Mouse (Mus musculus): ENCODE results near the gene Arhgap10.
A peak's percentile ranks its signal among the peaks of the same experiment; 100 is the strongest.

Arhgap10 gene

DNA sequence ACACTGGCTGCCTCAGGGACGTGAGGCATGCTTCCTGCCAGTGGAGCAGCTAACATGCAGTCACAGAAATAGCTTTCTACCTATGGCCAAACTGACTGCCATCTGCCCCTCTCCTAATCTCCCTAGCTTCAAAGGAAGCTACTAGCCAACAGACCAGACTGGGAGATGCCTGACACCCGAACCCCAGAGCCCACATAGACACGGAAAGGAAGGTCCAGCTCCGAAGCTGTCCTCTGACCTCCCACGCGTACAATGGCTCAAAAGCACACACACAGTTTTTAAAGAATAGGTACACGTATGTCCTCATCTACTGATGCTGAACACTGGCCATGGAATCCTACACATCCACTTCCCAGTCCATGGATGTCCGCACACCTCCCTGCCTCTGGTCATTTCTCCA is 2.0 kb downstream of the Arhgap10 start:
- DNase-seq: no peak

DNA sequence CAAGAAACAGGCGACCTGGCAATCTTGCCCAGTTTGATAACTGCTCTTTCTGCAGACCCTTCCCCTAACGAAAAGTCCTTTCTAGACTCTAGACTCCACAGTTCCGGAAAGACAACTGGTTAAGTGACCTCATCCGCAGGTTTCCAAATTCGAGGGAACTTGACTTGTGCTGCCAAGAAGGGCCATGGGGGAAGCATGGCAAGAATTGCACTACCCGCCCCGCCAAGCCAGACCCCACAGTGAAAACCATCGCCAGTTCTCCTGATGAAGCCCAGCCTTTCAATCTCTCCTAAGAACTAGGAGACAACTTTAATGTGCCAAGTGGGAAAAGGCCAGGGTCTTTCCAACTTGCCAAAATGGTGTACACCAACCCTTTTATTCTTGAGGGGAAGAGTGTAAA is 2.6 kb downstream of the Arhgap10 start:
- DNase-seq: no peak

DNA sequence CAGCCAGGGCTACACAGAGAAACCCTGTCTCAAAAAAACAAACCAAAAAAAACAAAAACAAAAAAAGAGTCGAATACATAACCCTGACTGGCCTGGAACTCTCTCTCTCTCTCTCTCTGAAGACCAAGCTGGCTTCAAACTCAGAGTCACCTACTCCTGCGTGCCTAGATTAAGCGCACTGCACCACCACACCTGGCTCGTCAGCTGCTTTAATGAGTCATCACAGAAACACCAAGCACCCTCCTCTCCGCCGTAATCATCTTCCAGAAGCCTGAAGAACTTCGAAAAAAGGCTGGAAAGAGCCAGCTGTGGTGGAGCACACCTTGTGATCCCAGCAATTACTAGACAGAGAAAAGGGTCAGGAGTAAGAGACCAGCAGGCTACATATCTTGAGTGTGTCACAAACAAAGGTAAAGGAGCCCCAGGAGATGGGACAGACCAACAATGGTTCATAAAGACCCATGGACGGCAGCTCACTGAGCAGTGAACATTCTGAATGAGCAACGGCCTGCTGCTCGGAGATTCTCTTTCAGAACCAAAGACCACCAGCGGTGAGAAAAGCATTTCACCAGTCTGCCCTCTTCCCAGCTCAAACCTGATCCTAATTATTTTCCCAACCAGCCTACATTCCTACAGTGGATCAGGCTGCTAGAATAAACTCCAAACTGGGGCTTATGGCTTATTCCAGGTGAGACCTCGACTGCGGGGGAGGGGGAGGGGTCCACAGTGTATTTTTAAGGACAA is 5.8 kb downstream of the Arhgap10 start:
- no peak for DNase-seq

DNA sequence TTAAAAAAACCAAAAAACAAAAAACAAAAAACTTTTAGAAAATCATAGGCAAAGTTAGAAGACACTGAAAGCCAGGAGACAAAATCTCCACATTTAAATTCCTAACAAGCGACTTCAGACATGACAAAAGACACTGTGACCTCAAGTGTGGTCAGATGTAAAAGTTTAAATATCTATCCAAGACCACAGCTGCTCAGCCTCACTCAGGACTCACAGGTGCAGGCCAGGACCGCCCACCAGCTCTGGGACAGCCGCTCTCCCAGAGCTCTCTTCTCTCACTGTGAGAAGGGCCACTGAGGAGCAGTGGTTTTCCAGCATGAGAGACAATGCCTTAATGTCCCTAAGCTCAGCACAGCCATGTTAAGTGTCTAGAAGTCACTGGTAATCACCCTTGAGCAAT is 7.3 kb downstream of the Arhgap10 start:
- no peak for DNase-seq

DNA sequence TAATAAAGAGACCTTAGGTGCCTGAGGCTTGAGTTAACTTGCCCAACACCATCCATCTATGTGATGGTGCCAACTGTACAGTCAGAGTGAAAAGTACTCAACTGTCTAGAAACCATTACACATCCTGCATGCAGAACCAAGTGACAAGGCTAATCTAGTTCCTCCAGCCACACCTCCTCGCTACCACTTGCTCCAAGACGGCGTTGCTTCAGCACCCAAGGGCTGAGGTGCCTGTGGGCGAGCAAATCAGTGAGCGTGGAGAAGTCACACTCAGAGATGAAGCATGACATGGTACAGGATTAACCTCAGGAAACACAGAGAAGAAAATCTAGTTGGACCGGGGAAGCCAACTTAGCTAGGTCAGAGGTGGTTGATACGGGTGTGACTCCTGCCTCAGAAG is 8.7 kb downstream of the Arhgap10 start:
- no peak for DNase-seq

DNA sequence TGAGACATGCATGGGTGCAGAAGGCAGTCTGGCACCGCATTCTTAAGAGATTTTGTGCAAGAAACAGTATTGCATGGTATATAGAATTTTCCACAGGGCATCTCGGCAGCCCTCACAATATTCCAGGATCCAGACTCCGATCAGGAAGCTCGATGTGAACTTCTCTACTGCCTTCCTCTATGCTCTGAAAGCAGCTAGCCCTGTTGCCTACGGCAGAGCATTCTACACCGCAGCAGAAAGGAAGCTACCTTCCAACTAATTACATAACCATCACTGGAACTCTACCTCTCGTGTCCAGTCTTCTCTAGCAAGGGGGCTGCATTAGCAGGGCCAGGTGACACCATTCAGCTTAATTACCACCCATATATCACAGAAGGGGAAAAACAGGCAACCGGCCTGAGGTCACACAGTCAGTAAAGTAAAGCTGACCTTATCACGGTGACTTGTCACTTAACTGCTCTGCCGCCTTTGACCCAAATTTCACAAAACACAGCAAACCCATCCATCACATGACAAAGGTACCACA is 10.2 kb downstream of the Arhgap10 start:
- DNase-seq: no peak

DNA sequence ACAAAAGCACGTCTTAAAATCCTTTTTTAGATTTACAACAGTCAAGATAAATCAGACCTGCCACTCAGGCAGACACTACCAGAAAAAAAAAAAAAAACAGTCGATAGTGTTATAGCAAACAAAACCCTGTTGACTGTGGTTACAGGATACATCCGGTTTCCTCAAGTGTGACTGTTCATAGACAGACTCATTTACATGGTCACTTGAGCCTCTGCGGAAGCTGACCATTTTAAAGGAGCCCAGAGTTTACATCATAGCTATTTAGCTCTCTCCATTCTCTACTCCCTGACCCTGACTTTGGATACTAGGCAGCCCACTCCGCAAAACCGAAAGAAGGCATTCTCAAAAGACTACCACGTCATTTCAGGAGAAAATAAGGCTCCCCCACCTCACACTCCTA is 11.2 kb downstream of the Arhgap10 start:
- no peak for DNase-seq

DNA sequence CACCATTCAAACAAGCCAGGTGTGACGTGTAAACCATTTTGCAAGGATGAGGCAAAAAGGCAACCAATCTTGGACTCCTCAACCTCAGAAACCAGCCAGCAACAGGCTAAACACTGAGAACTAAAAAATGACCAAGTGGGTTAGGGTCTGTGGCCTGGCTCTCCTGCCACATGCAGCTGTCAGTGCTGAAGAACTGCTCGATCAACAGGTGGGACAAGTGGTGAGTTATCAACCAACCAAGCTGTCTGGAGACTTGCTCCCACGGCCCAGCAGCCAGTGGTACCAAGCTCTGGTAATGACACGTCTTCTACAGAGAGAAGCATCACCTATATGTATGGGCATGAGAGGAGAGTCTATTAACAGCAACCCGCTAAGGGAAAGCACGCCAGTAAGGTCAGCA is 15.2 kb downstream of the Arhgap10 start:
- DNase-seq: no peak

DNA sequence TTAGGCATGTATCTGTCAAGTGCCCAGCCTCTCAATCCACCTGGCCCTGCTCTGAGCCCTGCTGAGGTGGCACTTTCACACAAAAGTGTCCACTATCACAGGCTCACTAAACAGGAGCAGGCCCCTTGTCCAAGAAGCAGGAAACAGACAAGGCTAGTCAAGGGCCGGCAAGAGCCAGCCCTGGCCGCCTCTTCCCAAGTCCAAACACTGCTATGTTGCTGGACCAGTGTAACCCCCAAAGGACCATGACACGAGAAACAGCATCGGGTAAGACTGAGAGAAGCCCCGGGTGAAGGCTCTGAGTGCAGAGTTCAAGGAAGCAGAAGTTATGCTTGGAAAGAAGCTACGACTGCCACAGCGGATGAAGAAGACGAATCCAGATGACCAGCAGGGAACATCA is 16.6 kb downstream of the Arhgap10 start:
- DNase-seq: no peak

DNA sequence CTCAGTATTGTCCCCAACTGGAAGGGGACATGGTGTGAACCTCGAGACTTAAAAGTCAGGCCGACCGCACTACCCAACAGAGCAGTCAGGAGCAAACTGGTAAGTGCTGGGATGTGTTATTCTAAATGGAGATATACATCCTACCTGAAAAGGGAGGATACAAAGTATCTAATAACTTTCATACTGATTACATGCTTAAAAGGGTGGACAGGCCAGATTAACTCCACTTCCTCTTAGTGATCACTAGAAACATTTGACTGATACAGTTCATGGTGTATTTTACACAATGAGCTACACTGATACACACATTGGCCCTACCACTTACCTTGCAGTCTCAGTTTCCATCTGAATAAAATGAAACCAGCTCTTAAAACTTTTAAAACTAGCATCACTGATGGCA is 17.5 kb downstream of the Arhgap10 start:
- no peak for DNase-seq

DNA sequence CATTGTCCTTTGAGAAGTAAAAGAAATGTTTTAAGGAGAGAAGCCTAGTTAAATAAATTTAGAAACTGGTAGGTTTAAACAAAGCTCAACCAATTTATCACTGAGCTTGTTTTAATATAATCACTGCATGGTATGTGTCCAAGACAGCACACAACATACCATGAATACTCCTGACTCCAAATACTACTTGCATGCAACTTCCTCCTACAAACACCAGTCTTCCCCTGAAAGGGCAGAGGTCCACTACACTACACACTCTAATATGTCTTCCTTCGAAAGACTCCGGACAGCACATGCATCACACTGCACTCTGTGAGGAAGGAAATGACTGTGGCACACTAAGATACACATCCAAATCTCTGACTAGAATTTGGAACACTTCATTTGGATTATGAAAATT is 20.3 kb downstream of the Arhgap10 start:
- no peak for DNase-seq

DNA sequence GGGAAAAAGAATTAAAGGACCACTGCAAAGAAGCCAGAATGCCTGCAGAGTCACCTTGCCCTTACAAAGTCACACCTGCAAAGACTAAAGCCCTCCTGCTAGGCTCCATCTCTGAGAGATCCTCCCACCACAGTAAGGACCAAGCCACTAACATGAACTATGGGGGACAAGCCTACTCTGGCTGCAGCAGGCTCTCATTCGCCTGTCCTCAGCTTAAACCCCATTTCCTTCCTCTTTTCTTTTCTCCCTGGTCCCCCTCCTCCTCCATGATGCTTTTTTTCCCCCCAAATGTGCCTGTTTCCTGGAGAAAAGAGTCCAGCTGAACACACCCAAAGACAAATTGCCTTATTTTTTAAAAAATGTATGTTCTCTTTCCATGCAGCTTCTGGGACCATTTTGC is 21.5 kb downstream of the Arhgap10 start:
- DNase-seq: no peak

DNA sequence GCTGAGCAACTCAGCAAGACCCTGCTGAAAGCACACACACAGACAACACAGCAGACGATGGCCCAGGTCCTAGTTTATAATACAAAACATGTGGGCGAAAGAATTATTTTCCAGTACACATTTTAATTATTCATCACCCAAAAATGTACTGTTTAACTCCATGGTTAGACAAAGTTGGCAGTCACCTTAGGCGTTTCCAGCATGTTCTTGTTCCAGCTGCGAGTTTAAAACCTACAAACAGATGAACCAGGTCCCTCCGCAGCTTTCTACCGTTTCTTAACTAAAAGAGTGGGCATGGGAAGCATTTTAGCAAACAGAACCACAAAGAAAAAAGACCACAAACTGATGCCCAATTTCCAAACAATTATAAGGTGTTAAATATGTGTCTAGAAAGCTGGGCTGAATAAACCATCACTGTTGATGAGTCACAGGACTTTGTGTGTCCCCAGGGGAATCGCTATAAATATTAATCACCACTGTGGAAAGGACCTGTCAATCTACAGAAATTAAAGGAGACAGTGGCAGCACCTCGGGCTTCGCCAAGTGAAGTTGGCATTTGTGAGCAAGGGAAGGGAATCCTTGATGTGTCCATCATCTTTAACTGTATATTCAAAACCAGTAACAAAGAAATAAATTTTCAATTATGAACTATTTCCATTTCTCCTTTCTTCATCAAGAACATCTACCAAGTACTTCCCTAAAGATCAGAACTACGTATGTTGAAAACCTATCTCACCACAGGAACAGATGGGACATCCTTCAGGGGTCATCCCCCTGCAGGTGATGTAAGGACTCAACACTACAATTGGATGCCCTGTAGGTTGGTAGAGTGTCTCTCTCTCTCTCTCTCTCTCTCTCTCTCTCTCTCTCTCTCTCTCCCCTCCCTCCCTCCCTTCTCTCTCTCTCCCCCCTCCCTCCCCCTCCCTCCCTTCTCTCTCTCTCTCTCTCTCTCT is 23.1 kb downstream of the Arhgap10 start:
- no peak for DNase-seq

DNA sequence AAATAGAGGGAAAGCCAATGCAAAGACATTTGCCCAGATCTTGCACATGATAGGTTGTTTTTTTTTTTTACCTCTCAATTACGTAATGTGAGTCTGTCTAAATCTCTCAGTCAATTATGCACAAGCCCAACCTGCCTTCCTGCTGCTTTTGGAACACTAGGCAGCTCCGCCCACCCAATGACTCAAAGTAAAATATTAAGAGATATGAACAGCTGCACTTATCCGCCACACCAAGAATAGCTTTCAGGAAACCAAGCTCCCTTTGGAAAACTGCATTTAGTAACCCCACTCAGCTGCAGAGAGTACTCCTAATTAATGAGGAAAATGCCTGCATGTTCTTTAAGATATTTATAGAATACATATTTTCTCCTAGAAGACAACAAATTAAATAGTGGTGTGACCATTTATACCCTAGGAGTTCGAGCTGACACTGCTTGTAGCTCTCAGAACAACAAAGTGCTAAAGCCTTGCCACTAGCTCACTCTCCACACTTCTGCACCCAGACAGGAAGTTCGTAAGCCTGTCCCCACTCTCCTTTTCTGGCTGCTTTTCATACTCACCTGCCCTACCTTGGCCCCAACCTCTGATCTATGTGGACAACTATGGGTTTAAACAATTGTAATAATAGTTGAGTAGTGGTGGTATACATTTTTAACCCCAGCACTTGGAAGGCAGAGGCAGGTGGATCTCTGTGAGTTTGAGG is 25.2 kb downstream of the Arhgap10 start:
- DNase-seq: no peak

DNA sequence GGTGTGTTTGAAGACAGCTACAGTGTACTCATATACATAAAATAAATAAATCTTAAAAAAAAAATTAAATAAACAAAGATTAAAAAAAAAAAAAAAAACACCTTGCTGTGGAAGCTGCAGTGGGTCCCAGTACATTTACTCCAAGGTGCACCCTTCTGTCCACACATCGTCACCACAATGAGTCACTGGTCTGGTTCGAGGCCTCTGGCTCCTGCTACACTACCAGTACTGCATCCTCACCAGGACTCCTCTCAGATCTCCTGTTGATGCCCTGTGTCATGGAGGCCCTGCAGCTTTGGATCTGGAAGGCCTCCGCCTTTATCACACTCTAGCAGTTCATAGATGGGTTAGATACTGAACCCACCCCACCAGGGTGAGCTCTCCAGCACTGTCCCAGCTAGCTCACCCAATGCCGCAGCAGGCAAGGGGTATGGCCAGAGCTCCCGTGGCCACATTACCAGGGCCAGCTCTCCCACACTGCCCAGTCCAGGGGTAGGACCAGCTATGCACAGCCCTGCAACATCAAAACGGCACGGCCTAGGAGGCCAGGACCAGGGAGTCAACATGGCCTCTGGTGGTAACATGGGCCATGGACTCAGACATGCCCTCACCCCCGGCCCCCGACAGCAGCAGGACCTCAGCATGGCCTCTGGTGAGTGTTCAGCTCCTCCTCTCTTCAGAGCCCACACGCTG is 26.4 kb downstream of the Arhgap10 start:
- no peak for DNase-seq

DNA sequence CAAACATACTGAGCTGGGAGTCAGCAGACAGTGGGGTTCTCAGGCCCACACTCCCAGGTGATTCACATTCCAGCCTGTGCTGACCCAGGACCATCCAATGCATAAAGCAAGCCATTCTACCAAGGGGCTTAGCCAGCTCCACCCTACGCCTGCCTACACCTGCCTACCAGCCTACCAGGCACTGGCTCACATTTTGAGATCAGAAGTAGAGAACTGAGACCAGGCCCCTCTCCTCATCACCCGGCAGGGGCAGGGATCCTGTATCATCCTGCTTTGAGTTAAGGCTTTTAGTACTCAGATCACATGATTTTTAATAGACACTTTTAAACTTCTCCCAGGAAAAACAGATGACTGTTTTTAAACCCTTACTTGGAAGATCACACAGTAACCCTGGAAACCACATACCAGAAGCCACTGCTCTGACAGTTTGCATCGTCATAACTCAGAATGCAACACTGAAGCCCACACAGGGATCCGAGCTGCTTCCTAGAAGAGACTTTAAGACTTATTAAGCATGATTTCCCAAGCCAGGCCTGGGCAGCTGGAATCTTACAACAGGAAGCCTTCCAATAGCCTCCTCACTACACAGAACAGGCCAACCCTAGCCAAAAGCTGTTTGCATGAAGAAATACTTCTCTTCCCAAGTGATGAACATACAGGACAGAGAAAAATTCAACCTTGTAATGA is 27.5 kb downstream of the Arhgap10 start:
- no peak for DNase-seq

DNA sequence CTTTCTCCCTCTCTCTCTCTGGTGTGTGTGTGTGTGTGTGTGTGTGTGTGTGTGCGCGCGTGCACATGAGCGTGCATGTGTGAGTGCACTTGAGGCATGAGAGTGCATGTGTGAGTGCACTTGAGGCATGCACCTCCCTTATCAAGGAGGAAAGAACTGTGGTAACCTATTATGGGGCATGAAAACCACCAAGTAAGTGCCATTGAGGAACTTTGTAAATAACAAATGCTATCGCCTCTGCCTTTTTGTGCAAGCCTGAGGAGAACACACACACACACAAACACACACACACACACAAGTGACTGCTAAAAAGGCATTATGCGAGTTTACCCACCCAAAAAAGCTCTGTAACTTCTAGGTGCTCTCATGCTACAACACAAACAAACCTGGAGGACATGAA is 28.5 kb downstream of the Arhgap10 start:
- no peak for DNase-seq

DNA sequence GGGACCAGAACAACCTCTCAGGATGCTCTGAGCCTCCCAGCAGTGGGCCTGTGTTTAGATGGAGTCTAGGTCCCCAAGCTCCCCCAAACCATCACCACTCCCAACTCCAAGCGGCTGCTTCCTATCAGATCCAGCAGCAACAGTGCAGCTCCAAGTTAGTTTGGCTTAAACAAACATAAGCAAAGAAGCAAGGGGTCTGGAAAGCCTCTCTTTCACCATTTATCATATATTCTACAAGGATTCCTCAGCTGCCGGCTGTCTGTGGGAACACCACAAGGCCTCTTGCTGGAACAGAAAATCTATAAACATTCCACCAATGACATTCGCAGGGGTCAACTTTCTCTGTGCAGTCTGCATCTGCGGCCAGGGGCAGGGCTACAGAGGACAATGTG is 29.5 kb downstream of the Arhgap10 start:
- no peak for DNase-seq

DNA sequence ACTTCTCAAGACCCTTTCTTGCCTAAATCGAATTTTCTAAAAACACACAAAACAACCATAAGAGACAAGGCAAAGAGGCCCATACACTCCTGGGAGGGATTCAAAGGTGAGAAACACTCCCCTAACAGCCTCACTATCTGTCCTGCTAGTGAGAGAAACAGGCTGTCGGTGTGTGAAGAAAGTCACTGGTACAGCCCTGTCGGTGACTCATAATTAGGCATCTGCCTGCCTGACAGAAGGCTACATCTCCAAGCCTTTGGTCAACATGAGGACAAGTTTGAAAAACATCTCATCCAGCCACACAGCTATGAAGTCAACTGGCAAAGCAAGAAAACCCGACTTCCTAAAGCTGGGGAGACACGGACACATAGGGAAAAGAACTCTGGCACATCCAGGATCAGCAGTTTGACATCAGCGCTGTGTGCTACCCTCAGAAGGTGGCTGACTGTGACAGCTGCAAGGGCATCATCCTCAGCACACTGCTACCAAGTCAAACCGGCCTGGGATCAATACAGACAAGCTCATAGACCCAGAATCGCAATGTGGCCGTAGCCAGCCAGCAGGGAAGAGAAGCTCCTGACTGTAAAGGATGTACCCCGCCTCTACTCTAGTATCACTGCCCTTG is 30.1 kb downstream of the Arhgap10 start:
- no peak for DNase-seq

DNA sequence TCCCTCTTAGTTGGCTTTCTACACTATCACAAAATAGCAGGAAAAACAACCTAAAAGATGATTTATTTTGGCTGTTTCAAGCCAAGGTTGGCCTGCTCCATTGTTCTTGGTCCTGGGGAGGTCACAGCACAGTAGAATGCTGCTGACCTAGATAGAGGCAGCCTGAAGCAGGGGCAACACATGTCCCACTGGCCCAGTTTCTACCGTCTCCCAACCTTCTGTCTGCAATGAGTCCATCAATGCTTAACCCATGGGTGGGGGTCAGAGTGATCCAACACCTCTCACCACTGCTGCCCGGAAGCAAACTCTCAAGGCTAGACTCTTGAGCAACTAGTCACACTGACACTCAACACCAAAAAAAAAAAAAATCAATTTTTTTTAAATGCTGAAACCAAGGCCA is 31.0 kb downstream of the Arhgap10 start:
- DNase-seq: peak; percentile 66

DNA sequence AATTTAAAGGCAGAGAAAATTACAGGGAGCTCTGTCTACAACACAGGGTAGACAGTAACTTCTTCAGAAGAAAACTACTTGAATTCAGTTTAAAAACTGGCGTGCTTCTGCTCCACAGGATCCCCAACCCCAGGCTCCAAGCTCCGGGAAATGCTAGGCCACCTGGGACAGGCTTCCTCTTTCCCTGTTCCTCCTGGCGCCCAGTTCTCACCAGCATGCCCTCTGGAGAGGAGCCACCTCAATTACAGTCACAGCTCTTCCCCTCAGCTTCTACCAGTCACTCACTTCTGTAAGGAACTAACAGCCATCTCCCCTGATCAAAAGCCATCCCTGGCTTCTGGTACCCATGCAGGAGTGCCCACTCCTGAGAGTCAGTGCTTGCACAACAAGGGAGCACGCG is 32.9 kb downstream of the Arhgap10 start:
- DNase-seq: no peak

DNA sequence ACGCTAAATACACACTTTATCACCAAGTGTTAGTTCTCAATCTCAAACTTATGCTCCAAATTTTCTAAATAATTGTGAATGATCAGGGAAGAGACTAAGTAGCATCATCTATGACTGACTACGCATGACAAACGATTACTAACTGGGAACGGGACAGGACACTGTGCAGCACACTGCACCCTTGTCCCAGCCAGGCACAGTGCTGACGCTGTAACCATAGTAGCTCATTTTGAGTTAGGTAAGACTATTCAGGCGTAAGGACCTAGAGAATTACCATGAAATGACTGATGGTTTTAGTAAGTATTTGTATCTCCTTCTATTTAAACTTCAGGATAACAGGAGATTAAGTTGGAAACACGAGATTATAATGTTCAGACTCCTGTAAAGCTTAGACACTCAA is 33.5 kb downstream of the Arhgap10 start:
- peak; percentile 42 for DNase-seq
